Mouse (Mus musculus) kidney, postnatal 0 days (tissue): ENCODE measurements around the gene Cfap44. TPM values are rescaled to one million over a fixed set of nuclear protein-coding genes. Genes with fewer than 3 reads are reported as not detected.
"Not testable (repeated sequence)": the region's sequence is repeated elsewhere in the genome, so short reads cannot be mapped to it uniquely, and the experiment has no call there.

Experiments
- ATAC-seq: fragments of 200-750 bp; cut with Nextera tagmentation; replicated peaks from 2 replicates; pipeline ENCODE4 v1.8.0; 2017; ENCODE audit warnings: low read depth, moderate number of reproducible peaks, moderate TSS enrichment, moderate library complexity; ENCODE audit not compliant: low FRiP score
- DNase-seq: peaks from one replicate; pipeline ENCODE4 v3.0.0-alpha.2; 2016; ENCODE audit warnings: low spot score
- H3K27ac ChIP-seq: fragments of 300-500 bp; sonication (generic); 2 replicates; pipeline ENCODE4 v1.5.1; 2014; ENCODE audit warnings: mild to moderate bottlenecking
- H3K27me3 ChIP-seq: fragments of 300-500 bp; sonication (generic); 2 replicates; pipeline ENCODE4 v1.6.1; 2014; ENCODE audit warnings: low read length, mixed read lengths; ENCODE audit not compliant: insufficient read depth
- H3K36me3 ChIP-seq: fragments of 300-500 bp; sonication (generic); 2 replicates; pipeline ENCODE4 v1.6.1; 2014; ENCODE audit warnings: low read length, mixed read lengths; ENCODE audit not compliant: insufficient read depth
- H3K4me1 ChIP-seq: fragments of 300-500 bp; sonication (generic); replicated peaks from 2 replicates; pipeline ENCODE4 v1.6.1; 2014; ENCODE audit warnings: antibody characterized with exemption, low read length, mixed read lengths; ENCODE audit not compliant: insufficient read depth
- H3K4me2 ChIP-seq: fragments of 300-500 bp; sonication (generic); 2 replicates; pipeline ENCODE4 v1.6.1; 2014; ENCODE audit warnings: mild to moderate bottlenecking, low read length, moderate library complexity, mixed read lengths
- H3K4me3 ChIP-seq: fragments of 300-500 bp; sonication (generic); replicated peaks from 2 replicates; pipeline ENCODE4 v1.5.1; 2014; ENCODE audit warnings: low read depth, low read length
- H3K9ac ChIP-seq: fragments of 300-500 bp; sonication (generic); 2 replicates; pipeline ENCODE4 v1.6.1; 2014; ENCODE audit warnings: low read depth, low read length
- H3K9me3 ChIP-seq: fragments of 300-500 bp; sonication (generic); replicated peaks from 2 replicates; pipeline ENCODE4 v1.6.1; 2016; ENCODE audit warnings: low read length, inconsistent platforms, mixed read lengths
- CTCF ChIP-seq: IDR thresholded peaks from 2 replicates; pipeline ENCODE4 v1.5.1; 2016; ENCODE audit warnings: antibody characterized with exemption, low read depth, mild to moderate bottlenecking, moderate library complexity
- WGBS: fragments of 180-500 bp; shearing (Covaris S2); extraction: QIAGEN DNeasy Blood & Tissue Kit; methylation state at CpG from one replicate; pipeline ENCODE4 v1.1.7; 2014; 5-methylcytosine and 5-hydroxymethylcytosine counted together
- polyA plus RNA-seq: library from polyadenylated mRNA; unstranded; fragments of >200 nt; fragmentation: Nextera tagmentation; extraction: Ambion mirVana; gene quantifications from 2 replicates; pipeline ENCODE4 v1.2.1, GENCODE M21; 2015

Gene Cfap44
- polyA plus RNA-seq, 1 experiment from 2014 or later = 0.53 TPM

GRCm38 (mm10) chr16:44421735-44422134, 27.1 kb downstream of the Cfap44 start:
- Histone ChIP-seq H3K4me3 (no peak overlapping the region), H3K27me3 (no peaks in the 10 kb centered on the region), H3K27ac (no peak overlapping the region), H3K36me3 (no peaks in the 10 kb centered on the region), H3K4me2 (no peak overlapping the region), H3K9me3 (no peaks in the 10 kb centered on the region), H3K9ac (no peak overlapping the region), H3K4me1 (no peaks in the 10 kb centered on the region)
- no peak for ATAC-seq
- 85% methylated on average over 8 of the region's 8 CpGs for WGBS
- no peak for TF ChIP-seq CTCF
- no peak for DNase-seq

GRCm38 (mm10) chr16:44423499-44423898, 28.9 kb downstream of the Cfap44 start:
- 49% methylated on average over 3 of the region's 3 CpGs for WGBS
- no peak overlapping the region for H3K9ac ChIP-seq
- H3K27me3 ChIP-seq = no peaks in the 10 kb centered on the region
- H3K36me3 ChIP-seq = no peaks in the 10 kb centered on the region
- H3K27ac ChIP-seq = no peak overlapping the region
- TF ChIP-seq CTCF = no peak
- no peak for ATAC-seq
- no peak overlapping the region for H3K4me3 ChIP-seq
- H3K4me1 ChIP-seq = no peaks in the 10 kb centered on the region
- peak; percentile 14 for DNase-seq
- H3K4me2 ChIP-seq = no peak overlapping the region
- no peaks in the 10 kb centered on the region for H3K9me3 ChIP-seq

- no peaks in the 10 kb centered on the region for H3K36me3 ChIP-seq
- 83% methylated on average over 5 of the region's 5 CpGs for WGBS
- no peaks in the 10 kb centered on the region for H3K9me3 ChIP-seq
- H3K4me3 ChIP-seq = no peak overlapping the region
- no peak overlapping the region for H3K4me2 ChIP-seq
- no peak overlapping the region for H3K9ac ChIP-seq
- no peaks in the 10 kb centered on the region for H3K27me3 ChIP-seq
- no peak for ATAC-seq
- no peaks in the 10 kb centered on the region for H3K4me1 ChIP-seq
- TF ChIP-seq CTCF = no peak
- no peak overlapping the region for H3K27ac ChIP-seq
- DNase-seq = no peak
These were observed 33.9 kb downstream of the Cfap44 start for GRCm38 (mm10) chr16:44428456-44428855.

GRCm38 (mm10) chr16:44430021-44430420, 35.4 kb downstream of the Cfap44 start:
- H3K27ac ChIP-seq = no peak overlapping the region
- TF ChIP-seq CTCF = no peak
- H3K36me3 ChIP-seq = no peaks in the 10 kb centered on the region
- H3K9me3 ChIP-seq = no peaks in the 10 kb centered on the region
- ATAC-seq (no peak), DNase-seq (peak; percentile 2)
- H3K9ac ChIP-seq = no peak overlapping the region
- no peak overlapping the region for H3K4me3 ChIP-seq
- no peaks in the 10 kb centered on the region for H3K27me3 ChIP-seq
- no peak overlapping the region for H3K4me2 ChIP-seq
- WGBS = 65% methylated on average over 7 of the region's 7 CpGs
- no peaks in the 10 kb centered on the region for H3K4me1 ChIP-seq

- DNase-seq = no peak
- 77% methylated on average over 7 of the region's 7 CpGs for WGBS
- H3K4me1 ChIP-seq = no peaks in the 10 kb centered on the region
These were observed 40.3 kb downstream of the Cfap44 start for GRCm38 (mm10) chr16:44434931-44435330.

GRCm38 (mm10) chr16:44435481-44435880, 40.9 kb downstream of the Cfap44 start:
- H3K27me3 ChIP-seq = no peaks in the 10 kb centered on the region
- H3K4me2 ChIP-seq = no peak overlapping the region
- no peaks in the 10 kb centered on the region for H3K36me3 ChIP-seq
- DNase-seq = peak; percentile 12
- TF ChIP-seq CTCF = peak; percentile 55
- no peaks in the 10 kb centered on the region for H3K9me3 ChIP-seq
- no peak overlapping the region for H3K9ac ChIP-seq
- 62% methylated on average over 4 of the region's 4 CpGs for WGBS
- ATAC-seq = no peak
- H3K4me1 ChIP-seq = no peaks in the 10 kb centered on the region
- H3K4me3 ChIP-seq = no peak overlapping the region
- H3K27ac ChIP-seq = no peak overlapping the region

More at GRCm38 (mm10) chr16:44434931-44435330, 40.3 kb downstream of the Cfap44 start:
- no peak for ATAC-seq
- Histone ChIP-seq H3K4me3 (no peak overlapping the region), H3K36me3 (no peaks in the 10 kb centered on the region), H3K27ac (no peak overlapping the region), H3K9me3 (no peaks in the 10 kb centered on the region), H3K4me2 (no peak overlapping the region), H3K27me3 (no peaks in the 10 kb centered on the region), H3K9ac (no peak overlapping the region)
- TF ChIP-seq CTCF = no peak

DNA sequence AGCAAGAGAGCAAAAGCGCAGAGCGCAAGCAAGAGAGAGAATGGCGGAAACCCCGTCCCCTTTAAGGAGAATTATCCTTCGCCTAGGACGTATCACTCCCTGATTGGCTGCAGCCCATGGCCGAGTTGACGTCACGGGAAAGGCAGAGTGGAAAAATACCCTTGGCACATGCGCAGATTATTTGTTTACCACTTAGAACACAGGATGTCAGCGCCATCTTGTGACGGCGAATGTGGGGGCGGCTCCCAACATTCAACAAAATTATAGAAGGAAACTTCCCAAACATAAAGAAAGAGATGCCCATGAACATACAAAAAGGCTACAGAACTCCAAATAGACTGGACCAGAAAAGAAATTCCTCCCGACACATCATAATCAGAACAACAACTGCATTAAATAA, 47.3 kb downstream of the Cfap44 start:
- not testable (repeated sequence) for H3K9me3 ChIP-seq, H3K27me3 ChIP-seq, H3K27ac ChIP-seq, H3K9ac ChIP-seq, DNase-seq, H3K4me2 ChIP-seq, H3K36me3 ChIP-seq, ATAC-seq, H3K4me1 ChIP-seq, H3K4me3 ChIP-seq
- 96% methylated on average over 15 of the region's 15 CpGs for WGBS
